Mouse (Mus musculus): ENCODE results near the gene Ptprcap. TPM values are rescaled to one million over a fixed set of nuclear protein-coding genes. Genes with fewer than 3 reads are reported as not detected.

The Ptprcap gene
- polyA plus RNA-seq, 1 experiment from 2014 or later = 1.1 TPM

- Histone ChIP-seq H3K4me3 (peak overlapping the region; percentile 75), H3K4me2 (replicated peaks) (peak overlapping the region; percentile 52), H3K36me3 (peaks cover 26% of the 10 kb centered on the region), H3K9ac (replicated peaks) (peak overlapping the region; percentile 44), H3K9me3 (no peaks in the 10 kb centered on the region), H3K27me3 (no peaks in the 10 kb centered on the region), H3K4me1 (peaks cover 15% of the 10 kb centered on the region), H3K27ac (replicated peaks) (peak overlapping the region; percentile 81)
- ATAC-seq (replicated peaks) = peak; percentile 42; the same call in 1 of the 2 replicates
- WGBS = 29% methylated on average over 4 of the region's 4 CpGs
Observed at GRCm38 (mm10) chr19:4163543-4163887, 10.1 kb downstream of the Ptprcap start.

GRCm38 (mm10) chr19:4164100-4164499, 10.7 kb downstream of the Ptprcap start:
- no peak overlapping the region for H3K4me3 ChIP-seq
- WGBS = 81% methylated on average over 3 of the region's 3 CpGs
- H3K27ac ChIP-seq (replicated peaks) = no peak overlapping the region
- no peaks in the 10 kb centered on the region for H3K9me3 ChIP-seq
- H3K9ac ChIP-seq (replicated peaks) = no peak overlapping the region
- H3K36me3 ChIP-seq = peaks cover 20% of the 10 kb centered on the region
- peaks cover 19% of the 10 kb centered on the region for H3K4me1 ChIP-seq
- H3K4me2 ChIP-seq (replicated peaks) = no peak overlapping the region
- ATAC-seq (replicated peaks) = no peak
- H3K27me3 ChIP-seq = no peaks in the 10 kb centered on the region

- Histone ChIP-seq H3K9ac (replicated peaks) (no peak overlapping the region), H3K9me3 (no peaks in the 10 kb centered on the region), H3K4me2 (replicated peaks) (no peak overlapping the region), H3K4me3 (no peak overlapping the region), H3K27me3 (no peaks in the 10 kb centered on the region), H3K27ac (replicated peaks) (no peak overlapping the region), H3K36me3 (peaks cover 15% of the 10 kb centered on the region; the same call in 1 of the 2 replicates), H3K4me1 (peaks cover 20% of the 10 kb centered on the region)
- WGBS = 75% methylated on average over 2 of the region's 2 CpGs
- ATAC-seq (replicated peaks) = no peak
Observed at GRCm38 (mm10) chr19:4164721-4165120, 11.3 kb downstream of the Ptprcap start.

GRCm38 (mm10) chr19:4166678-4167476, 13.5 kb downstream of the Ptprcap start:
- no peak for ATAC-seq (replicated peaks)
- peaks cover 26% of the 10 kb centered on the region for H3K4me1 ChIP-seq
- 81% methylated on average over 9 of the region's 9 CpGs for WGBS
- no peaks in the 10 kb centered on the region for H3K36me3 ChIP-seq
- H3K4me3 ChIP-seq = no peak overlapping the region
- no peak overlapping the region for H3K9ac ChIP-seq (replicated peaks)
- H3K27ac ChIP-seq (replicated peaks) = no peak overlapping the region
- no peak overlapping the region for H3K4me2 ChIP-seq (replicated peaks)
- no peaks in the 10 kb centered on the region for H3K27me3 ChIP-seq
- H3K9me3 ChIP-seq = no peaks in the 10 kb centered on the region

GRCm38 (mm10) chr19:4169378-4169784, 16.0 kb downstream of the Ptprcap start:
- Histone ChIP-seq H3K9me3 (no peaks in the 10 kb centered on the region), H3K27ac (replicated peaks) (peak overlapping the region; percentile 91), H3K36me3 (no peaks in the 10 kb centered on the region), H3K4me3 (peak overlapping the region; percentile 49), H3K4me2 (replicated peaks) (peak overlapping the region; percentile 93), H3K4me1 (peaks cover 12% of the 10 kb centered on the region), H3K9ac (replicated peaks) (peak overlapping the region; percentile 80), H3K27me3 (no peaks in the 10 kb centered on the region)
- 0% methylated on average over 43 of the region's 43 CpGs for WGBS
- peak; percentile 95 for ATAC-seq (replicated peaks)

GRCm38 (mm10) chr19:4169810-4170209, 16.4 kb downstream of the Ptprcap start:
- Histone ChIP-seq H3K27me3 (no peaks in the 10 kb centered on the region), H3K4me3 (peak overlapping the region; percentile 49), H3K9ac (replicated peaks) (peak overlapping the region; percentile 80), H3K4me1 (peaks cover 12% of the 10 kb centered on the region), H3K27ac (replicated peaks) (peak overlapping the region; percentile 91), H3K36me3 (no peaks in the 10 kb centered on the region), H3K4me2 (replicated peaks) (peak overlapping the region; percentile 93), H3K9me3 (no peaks in the 10 kb centered on the region)
- ATAC-seq (replicated peaks) = peak; percentile 71
- 4% methylated on average over 27 of the region's 27 CpGs for WGBS

GRCm38 (mm10) chr19:4170723-4171392, 17.5 kb downstream of the Ptprcap start:
- Histone ChIP-seq H3K4me2 (replicated peaks) (no peak overlapping the region), H3K36me3 (no peaks in the 10 kb centered on the region), H3K4me3 (no peak overlapping the region), H3K27me3 (no peaks in the 10 kb centered on the region), H3K4me1 (peaks cover 20% of the 10 kb centered on the region), H3K27ac (replicated peaks) (no peak overlapping the region), H3K9ac (replicated peaks) (no peak overlapping the region), H3K9me3 (no peaks in the 10 kb centered on the region)
- ATAC-seq (replicated peaks) = no peak
- 89% methylated on average over 10 of the region's 10 CpGs for WGBS

- H3K4me1 ChIP-seq = peaks cover 20% of the 10 kb centered on the region
- no peaks in the 10 kb centered on the region for H3K36me3 ChIP-seq
- no peaks in the 10 kb centered on the region for H3K27me3 ChIP-seq
- H3K9ac ChIP-seq (replicated peaks) = no peak overlapping the region
- 77% methylated on average over 13 of the region's 13 CpGs for WGBS
- H3K9me3 ChIP-seq = no peaks in the 10 kb centered on the region
- no peak overlapping the region for H3K4me2 ChIP-seq (replicated peaks)
- no peak for ATAC-seq (replicated peaks)
- no peak overlapping the region for H3K27ac ChIP-seq (replicated peaks)
- H3K4me3 ChIP-seq = no peak overlapping the region
Observed at GRCm38 (mm10) chr19:4171393-4172290, 18.2 kb downstream of the Ptprcap start.

GRCm38 (mm10) chr19:4172925-4173324, 19.5 kb downstream of the Ptprcap start:
- H3K36me3 ChIP-seq = no peaks in the 10 kb centered on the region
- no peak for ATAC-seq (replicated peaks)
- H3K9ac ChIP-seq (replicated peaks) = no peak overlapping the region
- no peak overlapping the region for H3K4me3 ChIP-seq
- no peaks in the 10 kb centered on the region for H3K27me3 ChIP-seq
- H3K4me2 ChIP-seq (replicated peaks) = no peak overlapping the region
- 57% methylated on average over 11 of the region's 11 CpGs for WGBS
- H3K9me3 ChIP-seq = no peaks in the 10 kb centered on the region
- peaks cover 20% of the 10 kb centered on the region for H3K4me1 ChIP-seq
- no peak overlapping the region for H3K27ac ChIP-seq (replicated peaks)

GRCm38 (mm10) chr19:4175368-4175947, 22.1 kb downstream of the Ptprcap start, which contains the start of gene Carns1:
Gene Carns1, minus strand, starts transcription at chr19:4175479.
- peak within 1 kb of the TSS; percentile 23; the same call in 1 of the 2 replicates for H3K4me2 ChIP-seq (replicated peaks)
- H3K36me3 ChIP-seq = no peaks in the 10 kb centered on the region
- H3K4me3 ChIP-seq = no peak within 1 kb of the TSS
- ATAC-seq (replicated peaks) = no peak; the same call in 1 of the 2 replicates
- H3K9me3 ChIP-seq = no peaks in the 10 kb centered on the region
- H3K4me1 ChIP-seq = peaks cover 8% of the 10 kb centered on the region
- no peaks in the 10 kb centered on the region for H3K27me3 ChIP-seq
- H3K9ac ChIP-seq (replicated peaks) = 0 out of 2 replicates have a peak within 1 kb of the TSS, but pooled peaks have one; percentile 1
- H3K27ac ChIP-seq (replicated peaks) = no peak within 1 kb of the TSS
- 5% methylated on average over 11 of the region's 11 CpGs for WGBS

GRCm38 (mm10) chr19:4180411-4180810, 27.0 kb downstream of the Ptprcap start:
- WGBS = 87% methylated on average over 7 of the region's 7 CpGs
- H3K9me3 ChIP-seq = no peaks in the 10 kb centered on the region
- H3K9ac ChIP-seq (replicated peaks) = no peak overlapping the region
- H3K4me2 ChIP-seq (replicated peaks) = no peak overlapping the region
- H3K36me3 ChIP-seq = no peaks in the 10 kb centered on the region
- no peak overlapping the region for H3K27ac ChIP-seq (replicated peaks)
- H3K4me1 ChIP-seq = peaks cover 11% of the 10 kb centered on the region
- no peak for ATAC-seq (replicated peaks)
- H3K4me3 ChIP-seq = no peak overlapping the region
- no peaks in the 10 kb centered on the region for H3K27me3 ChIP-seq

All from forebrain, embryonic 15.5 days (tissue).